Mouse (Mus musculus): ENCODE results near the gene Gm10428.

DNA sequence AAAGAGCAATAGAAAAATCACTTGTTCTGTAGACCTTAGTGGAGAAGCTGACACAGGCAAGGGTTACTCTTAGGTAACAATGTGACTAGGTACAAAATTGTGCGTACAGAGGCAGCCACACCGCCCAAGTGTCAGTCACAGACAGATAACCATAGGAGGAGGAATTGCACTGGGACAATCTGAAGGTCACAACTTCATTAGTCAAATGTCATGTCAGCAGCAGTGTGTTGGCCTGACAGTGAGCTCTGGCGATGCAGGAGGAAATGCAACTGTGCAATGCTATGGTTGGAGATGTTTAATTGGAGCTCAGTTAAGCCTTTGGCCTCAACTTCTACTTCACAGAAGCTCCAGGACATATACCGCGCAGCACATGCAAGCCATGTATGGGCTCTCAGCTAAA lies 42.2 kb upstream of the Gm10428 start:
- TF ChIP-seq CTCF (IDR thresholded peaks at IDR 0.05; ENCODE audit: borderline replicate concordance, extremely low read depth, insufficient read depth, insufficient read length) (no peak), POLR2A (IDR thresholded peaks at IDR 0.05; ENCODE audit: borderline replicate concordance, extremely low read depth, insufficient read depth, insufficient read length, poor library complexity, severe bottlenecking) (no peak)
